Mouse (Mus musculus): ENCODE measurements at regions not wholly inside any gene's neighbourhood (a gene's known extent, or its start where the extent isn't known, plus 50 kb on each side); places are given as distances from the start of the nearest gene placed in this dataset.

- Histone ChIP-seq H3K9me3 (replicated peaks) (no peaks in the 10 kb centered on the region), H3K4me3 (no peak overlapping the region), H3K27me3 (replicated peaks) (no peaks in the 10 kb centered on the region), H3K4me2 (no peak overlapping the region), H3K9ac (no peak overlapping the region), H3K27ac (ENCODE audit: poor library complexity, severe bottlenecking) (no peak overlapping the region), H3K36me3 (no peaks in the 10 kb centered on the region), H3K4me1 (replicated peaks) (no peaks in the 10 kb centered on the region)
- 82% methylated on average over 2 of the region's 2 CpGs for WGBS
- ATAC-seq (ENCODE audit: insufficient number of reproducible peaks, low FRiP score) = no peak
Measured at GRCm38 (mm10) chr8:41972416-41972815, 555.5 kb upstream of the Frg1 start.

GRCm38 (mm10) chr8:41970536-41970935 is 553.7 kb upstream of the Frg1 start:
- Histone ChIP-seq H3K36me3 (no peaks in the 10 kb centered on the region), H3K4me1 (replicated peaks) (no peaks in the 10 kb centered on the region), H3K9me3 (replicated peaks) (no peaks in the 10 kb centered on the region), H3K4me3 (no peak overlapping the region), H3K4me2 (no peak overlapping the region), H3K27ac (ENCODE audit: poor library complexity, severe bottlenecking) (no peak overlapping the region), H3K27me3 (replicated peaks) (no peaks in the 10 kb centered on the region), H3K9ac (no peak overlapping the region)
- WGBS = 78% methylated on average over 3 of the region's 3 CpGs
- no peak for ATAC-seq (ENCODE audit: insufficient number of reproducible peaks, low FRiP score)

GRCm38 (mm10) chr8:41969408-41969807 is 552.5 kb upstream of the Frg1 start:
- no peaks in the 10 kb centered on the region for H3K4me1 ChIP-seq (replicated peaks)
- ATAC-seq (ENCODE audit: insufficient number of reproducible peaks, low FRiP score) = no peak
- H3K9me3 ChIP-seq (replicated peaks) = no peaks in the 10 kb centered on the region
- no peak overlapping the region for H3K27ac ChIP-seq (ENCODE audit: poor library complexity, severe bottlenecking)
- H3K9ac ChIP-seq = no peak overlapping the region
- H3K4me2 ChIP-seq = no peak overlapping the region
- 73% methylated on average over 3 of the region's 3 CpGs for WGBS
- H3K36me3 ChIP-seq = no peaks in the 10 kb centered on the region
- no peak overlapping the region for H3K4me3 ChIP-seq
- H3K27me3 ChIP-seq (replicated peaks) = no peaks in the 10 kb centered on the region

- H3K27me3 ChIP-seq (replicated peaks) = no peaks in the 10 kb centered on the region
- H3K36me3 ChIP-seq = no peaks in the 10 kb centered on the region
- H3K4me3 ChIP-seq = no peak overlapping the region
- H3K9ac ChIP-seq = no peak overlapping the region
- ATAC-seq (ENCODE audit: insufficient number of reproducible peaks, low FRiP score) = no peak
- H3K4me2 ChIP-seq = no peak overlapping the region
- H3K27ac ChIP-seq (ENCODE audit: poor library complexity, severe bottlenecking) = no peak overlapping the region
- H3K9me3 ChIP-seq (replicated peaks) = no peaks in the 10 kb centered on the region
- no peaks in the 10 kb centered on the region for H3K4me1 ChIP-seq (replicated peaks)
Measured at GRCm38 (mm10) chr8:41964088-41964487, 547.2 kb upstream of the Frg1 start.

- WGBS = 86% methylated on average over 1 of the region's 1 CpGs
- H3K36me3 ChIP-seq = no peaks in the 10 kb centered on the region
- H3K9me3 ChIP-seq (replicated peaks) = no peaks in the 10 kb centered on the region
- H3K4me3 ChIP-seq = no peak overlapping the region
- no peak overlapping the region for H3K4me2 ChIP-seq
- H3K27ac ChIP-seq (ENCODE audit: poor library complexity, severe bottlenecking) = no peak overlapping the region
- no peak overlapping the region for H3K9ac ChIP-seq
- H3K4me1 ChIP-seq (replicated peaks) = no peaks in the 10 kb centered on the region
- ATAC-seq (ENCODE audit: insufficient number of reproducible peaks, low FRiP score) = no peak
- no peaks in the 10 kb centered on the region for H3K27me3 ChIP-seq (replicated peaks)
Measured at GRCm38 (mm10) chr8:41956878-41957277, 540.0 kb upstream of the Frg1 start.

GRCm38 (mm10) chr8:41950736-41951135 is 533.9 kb upstream of the Frg1 start:
- no peaks in the 10 kb centered on the region for H3K36me3 ChIP-seq
- WGBS = 80% methylated on average over 1 of the region's 1 CpGs
- no peak for ATAC-seq (ENCODE audit: insufficient number of reproducible peaks, low FRiP score)
- no peaks in the 10 kb centered on the region for H3K9me3 ChIP-seq (replicated peaks)
- H3K4me1 ChIP-seq (replicated peaks) = no peaks in the 10 kb centered on the region
- no peak overlapping the region for H3K27ac ChIP-seq (ENCODE audit: poor library complexity, severe bottlenecking)
- H3K4me2 ChIP-seq = no peak overlapping the region
- no peaks in the 10 kb centered on the region for H3K27me3 ChIP-seq (replicated peaks)
- no peak overlapping the region for H3K4me3 ChIP-seq
- no peak overlapping the region for H3K9ac ChIP-seq

- Histone ChIP-seq H3K9ac (no peak overlapping the region), H3K4me1 (replicated peaks) (no peaks in the 10 kb centered on the region)
- 77% methylated on average over 4 of the region's 4 CpGs for WGBS
Measured at GRCm38 (mm10) chr8:41939298-41939697, 522.4 kb upstream of the Frg1 start.

GRCm38 (mm10) chr8:41921106-41921505 is 504.2 kb upstream of the Frg1 start:
- Histone ChIP-seq H3K4me1 (replicated peaks) (no peaks in the 10 kb centered on the region), H3K36me3 (no peaks in the 10 kb centered on the region), H3K9me3 (replicated peaks) (no peaks in the 10 kb centered on the region), H3K27ac (ENCODE audit: poor library complexity, severe bottlenecking) (no peak overlapping the region), H3K4me2 (no peak overlapping the region), H3K4me3 (no peak overlapping the region), H3K9ac (no peak overlapping the region), H3K27me3 (replicated peaks) (no peaks in the 10 kb centered on the region)
- 84% methylated on average over 7 of the region's 7 CpGs for WGBS
- no peak for ATAC-seq (ENCODE audit: insufficient number of reproducible peaks, low FRiP score)

More at GRCm38 (mm10) chr8:41939298-41939697, 522.4 kb upstream of the Frg1 start:
- ATAC-seq (ENCODE audit: insufficient number of reproducible peaks, low FRiP score) = no peak
- H3K27me3 ChIP-seq (replicated peaks) = no peaks in the 10 kb centered on the region
- H3K4me2 ChIP-seq = no peak overlapping the region
- H3K36me3 ChIP-seq = no peaks in the 10 kb centered on the region
- no peak overlapping the region for H3K27ac ChIP-seq (ENCODE audit: poor library complexity, severe bottlenecking)
- no peaks in the 10 kb centered on the region for H3K9me3 ChIP-seq (replicated peaks)
- no peak overlapping the region for H3K4me3 ChIP-seq

GRCm38 (mm10) chr8:41920536-41920935 is 503.7 kb upstream of the Frg1 start:
- Histone ChIP-seq H3K4me3 (no peak overlapping the region), H3K9me3 (replicated peaks) (no peaks in the 10 kb centered on the region), H3K27ac (ENCODE audit: poor library complexity, severe bottlenecking) (no peak overlapping the region), H3K4me1 (replicated peaks) (no peaks in the 10 kb centered on the region), H3K36me3 (no peaks in the 10 kb centered on the region), H3K4me2 (no peak overlapping the region), H3K9ac (no peak overlapping the region), H3K27me3 (replicated peaks) (no peaks in the 10 kb centered on the region)
- no peak for ATAC-seq (ENCODE audit: insufficient number of reproducible peaks, low FRiP score)
- WGBS = 73% methylated on average over 3 of the region's 3 CpGs

- H3K9me3 ChIP-seq (replicated peaks) = no peaks in the 10 kb centered on the region
- WGBS = 59% methylated on average over 2 of the region's 2 CpGs
- H3K4me2 ChIP-seq = no peak overlapping the region
Measured at GRCm38 (mm10) chr8:41878029-41878748, 461.3 kb upstream of the Frg1 start.

GRCm38 (mm10) chr8:41869681-41870356 is 452.9 kb upstream of the Frg1 start:
- H3K36me3 ChIP-seq = no peaks in the 10 kb centered on the region
- H3K4me1 ChIP-seq (replicated peaks) = no peaks in the 10 kb centered on the region
- H3K4me2 ChIP-seq = no peak overlapping the region
- no peak overlapping the region for H3K27ac ChIP-seq (ENCODE audit: poor library complexity, severe bottlenecking)
- H3K9me3 ChIP-seq (replicated peaks) = no peaks in the 10 kb centered on the region
- no peak overlapping the region for H3K4me3 ChIP-seq
- no peaks in the 10 kb centered on the region for H3K27me3 ChIP-seq (replicated peaks)
- WGBS = 77% methylated on average over 3 of the region's 3 CpGs
- H3K9ac ChIP-seq = no peak overlapping the region
- ATAC-seq (ENCODE audit: insufficient number of reproducible peaks, low FRiP score) = no peak

More at GRCm38 (mm10) chr8:41878029-41878748, 461.3 kb upstream of the Frg1 start:
- H3K27me3 ChIP-seq (replicated peaks) = no peaks in the 10 kb centered on the region
- no peak overlapping the region for H3K4me3 ChIP-seq
- no peak overlapping the region for H3K27ac ChIP-seq (ENCODE audit: poor library complexity, severe bottlenecking)
- no peak for ATAC-seq (ENCODE audit: insufficient number of reproducible peaks, low FRiP score)
- H3K4me1 ChIP-seq (replicated peaks) = no peaks in the 10 kb centered on the region
- no peaks in the 10 kb centered on the region for H3K36me3 ChIP-seq
- H3K9ac ChIP-seq = no peak overlapping the region

- H3K27me3 ChIP-seq (replicated peaks) = no peaks in the 10 kb centered on the region
- no peak for ATAC-seq (ENCODE audit: insufficient number of reproducible peaks, low FRiP score)
- H3K9ac ChIP-seq = no peak overlapping the region
- H3K36me3 ChIP-seq = no peaks in the 10 kb centered on the region
- no peak overlapping the region for H3K4me2 ChIP-seq
- 85% methylated on average over 7 of the region's 7 CpGs for WGBS
- H3K9me3 ChIP-seq (replicated peaks) = no peaks in the 10 kb centered on the region
- H3K4me3 ChIP-seq = no peak overlapping the region
- no peaks in the 10 kb centered on the region for H3K4me1 ChIP-seq (replicated peaks)
- no peak overlapping the region for H3K27ac ChIP-seq (ENCODE audit: poor library complexity, severe bottlenecking)
Measured at GRCm38 (mm10) chr8:41860918-41861317, 444.0 kb upstream of the Frg1 start.
